Mouse (Mus musculus) right cerebral cortex, adult 2 months (tissue): Measurements from ENCODE around the gene Cuedc2.

Experiments used
- DNase-seq, 2 experiments: peaks; one replicate each; pipeline ENCODE4 v3.0.0; 2021 to 2022; ENCODE audit warnings: low spot score in 2 of 2

Gene Cuedc2

GRCm38 (mm10) chr19:46339287-46339971 is 927 bp upstream of the Cuedc2 start:
- no peak for DNase-seq

- no peak for DNase-seq
Observed at GRCm38 (mm10) chr19:46338942-46339286, 412 bp upstream of the Cuedc2 start.

GRCm38 (mm10) chr19:46337719-46338330 is 677 bp downstream of the Cuedc2 start:
- no peak for DNase-seq

GRCm38 (mm10) chr19:46333906-46334305 is 4.6 kb downstream of the Cuedc2 start:
- no peak for DNase-seq

- no peak for DNase-seq
Observed at GRCm38 (mm10) chr19:46332721-46333339, 5.7 kb downstream of the Cuedc2 start.

- no peak for DNase-seq
Observed at GRCm38 (mm10) chr19:46331936-46332335, 6.6 kb downstream of the Cuedc2 start.

- DNase-seq, result no peak
Observed at GRCm38 (mm10) chr19:46331326-46331725, 7.2 kb downstream of the Cuedc2 start.

- no peak for DNase-seq
Observed at GRCm38 (mm10) chr19:46330696-46331095, 7.8 kb downstream of the Cuedc2 start.

GRCm38 (mm10) chr19:46329951-46330350 is 8.6 kb downstream of the Cuedc2 start:
- DNase-seq, result peak; percentile 81 to 84

GRCm38 (mm10) chr19:46329031-46329641 is 9.4 kb downstream of the Cuedc2 start:
- DNase-seq, result no peak

GRCm38 (mm10) chr19:46328081-46329030 is 10.1 kb downstream of the Cuedc2 start, which contains the start of gene Fbxl15:
TSS of gene Fbxl15 (plus strand) at chr19:46328184.
- DNase-seq, result peak; percentile 95 to 96

- DNase-seq, result no peak
Observed at GRCm38 (mm10) chr19:46327531-46328064, 10.9 kb downstream of the Cuedc2 start.

GRCm38 (mm10) chr19:46326756-46327305 is 11.7 kb downstream of the Cuedc2 start, which contains the start of gene Psd:
TSS of gene Psd (minus strand) at chr19:46327156.
- DNase-seq, result peak in 1 of 2 experiments; percentile 71

GRCm38 (mm10) chr19:46326019-46326755 is 12.3 kb downstream of the Cuedc2 start:
- DNase-seq, result no peak

- DNase-seq, result no peak
Observed at GRCm38 (mm10) chr19:46324918-46325317, 13.6 kb downstream of the Cuedc2 start.

- DNase-seq, result no peak
Observed at GRCm38 (mm10) chr19:46324366-46324765, 14.1 kb downstream of the Cuedc2 start.

- DNase-seq, result no peak
Observed at GRCm38 (mm10) chr19:46323716-46324115, 14.8 kb downstream of the Cuedc2 start.

GRCm38 (mm10) chr19:46322996-46323572 is 15.4 kb downstream of the Cuedc2 start:
- no peak for DNase-seq

- no peak for DNase-seq
Observed at GRCm38 (mm10) chr19:46322144-46322995, 16.1 kb downstream of the Cuedc2 start.
